Mouse (Mus musculus) urinary bladder, postnatal 14 days (tissue): ENCODE results near the gene Prdx5.

Experiments
- DNase-seq: peaks from one replicate; pipeline ENCODE4 v3.0.0; 2021; ENCODE audit warnings: low spot score

Gene Prdx5

GRCm38 (mm10) chr19:6909507-6910289 is at the start of gene Prdx5, which contains the start of gene Trmt112:
Gene Prdx5 (minus strand): TSS chr19:6910106.
Gene Trmt112 (plus strand): TSS chr19:6909698.
- peak; percentile 94 for DNase-seq

GRCm38 (mm10) chr19:6956461-6956860 is 46.6 kb upstream of the Prdx5 start:
- no peak for DNase-seq

- no peak for DNase-seq
These were observed 45.5 kb upstream of the Prdx5 start for GRCm38 (mm10) chr19:6955424-6955823.

- DNase-seq, result peak; percentile 72
These were observed 44.1 kb upstream of the Prdx5 start for GRCm38 (mm10) chr19:6954046-6954445.

- DNase-seq, result peak; percentile 78
These were observed 42.8 kb upstream of the Prdx5 start for GRCm38 (mm10) chr19:6952712-6953037.

DNA sequence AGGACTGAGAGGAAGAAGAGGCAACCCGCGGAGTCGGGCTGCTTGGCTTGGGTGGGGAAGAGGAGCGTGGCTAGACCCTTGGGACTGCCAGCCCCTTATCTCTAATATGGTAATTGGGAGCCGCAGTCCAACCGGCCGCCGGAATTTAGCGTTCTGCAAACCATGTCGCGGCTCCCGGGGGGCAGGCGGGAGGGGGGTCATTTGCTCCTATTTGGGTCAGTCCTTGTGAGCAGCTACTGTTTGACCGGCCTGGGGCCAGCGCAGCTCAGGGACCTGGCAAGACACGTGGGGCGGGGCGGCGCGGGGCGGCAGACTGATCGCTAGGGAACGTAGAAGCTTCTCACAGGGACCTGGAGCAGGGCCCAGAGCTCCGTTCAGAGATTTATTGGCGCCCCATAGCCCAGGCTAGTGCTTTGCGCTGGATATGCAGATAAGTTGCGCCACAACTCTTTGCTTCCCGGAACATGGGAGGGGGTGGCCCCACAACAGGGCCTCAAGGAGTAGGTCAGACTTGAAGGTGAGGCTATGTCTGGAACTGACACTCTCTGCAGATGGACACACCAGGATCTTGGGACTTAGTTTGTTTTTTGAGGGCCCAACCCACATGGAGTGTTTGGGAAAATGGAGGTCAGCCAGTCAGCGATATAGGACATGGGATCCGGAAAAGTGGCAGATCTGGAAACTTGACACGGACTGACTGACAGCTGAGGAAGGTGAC is 42.2 kb upstream of the Prdx5 start:
- peak; percentile 85 for DNase-seq

DNA sequence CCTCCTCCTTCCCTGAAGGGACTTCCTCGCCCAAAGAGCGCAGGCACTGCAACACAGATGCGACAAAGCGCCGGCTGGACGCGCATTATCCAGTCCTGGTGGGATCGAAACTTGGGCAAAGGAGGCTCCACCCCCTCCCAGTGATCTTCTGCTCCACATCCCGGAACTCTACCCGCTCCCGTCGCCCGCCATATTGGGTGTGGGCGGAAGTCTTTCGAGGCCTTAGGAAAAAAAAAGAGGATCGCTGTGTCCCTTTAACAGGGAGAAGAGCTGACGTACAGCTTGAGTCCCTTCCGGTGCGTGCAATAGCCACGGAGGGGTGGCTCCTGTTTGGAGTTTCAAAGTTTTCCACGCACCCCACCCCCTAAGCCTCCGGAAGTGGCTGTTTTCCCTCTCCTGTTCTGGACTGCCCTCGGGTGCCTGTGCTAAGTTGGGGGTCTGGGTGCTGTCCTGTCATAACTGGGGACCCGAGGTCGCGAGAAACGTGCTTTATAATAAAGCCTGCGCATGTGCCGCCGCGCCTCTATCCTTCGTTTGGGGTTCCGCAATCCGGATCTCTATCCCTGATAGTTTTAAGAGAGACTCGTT is 41.6 kb upstream of the Prdx5 start:
- peak; percentile 95 for DNase-seq

GRCm38 (mm10) chr19:6950613-6951153 is 40.8 kb upstream of the Prdx5 start:
- DNase-seq, result peak; percentile 53

DNA sequence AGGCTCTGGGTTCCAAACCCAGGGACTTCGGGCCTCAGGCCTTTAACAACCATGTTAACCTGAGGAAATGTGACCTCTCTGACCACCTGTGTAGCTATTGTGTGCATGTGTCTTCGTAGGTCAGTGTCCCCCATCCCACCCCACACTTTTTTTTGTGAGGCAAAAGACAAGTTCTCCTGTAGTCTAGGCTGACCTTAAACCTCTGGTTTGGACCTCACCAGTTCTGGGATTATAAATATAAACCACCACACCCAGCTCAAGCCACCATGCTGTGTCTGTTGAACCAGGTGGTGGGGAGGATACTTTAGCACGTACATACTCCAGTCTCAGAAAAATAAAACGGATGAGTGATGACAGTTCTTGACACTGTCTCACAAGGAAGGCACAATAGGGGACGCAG is 40.0 kb upstream of the Prdx5 start:
- no peak for DNase-seq

- DNase-seq, result no peak
These were observed 39.6 kb upstream of the Prdx5 start for GRCm38 (mm10) chr19:6949532-6949931.

- no peak for DNase-seq
These were observed 38.3 kb upstream of the Prdx5 start for GRCm38 (mm10) chr19:6948186-6948585.

- DNase-seq, result no peak
These were observed 37.8 kb upstream of the Prdx5 start for GRCm38 (mm10) chr19:6947742-6948141.

DNA sequence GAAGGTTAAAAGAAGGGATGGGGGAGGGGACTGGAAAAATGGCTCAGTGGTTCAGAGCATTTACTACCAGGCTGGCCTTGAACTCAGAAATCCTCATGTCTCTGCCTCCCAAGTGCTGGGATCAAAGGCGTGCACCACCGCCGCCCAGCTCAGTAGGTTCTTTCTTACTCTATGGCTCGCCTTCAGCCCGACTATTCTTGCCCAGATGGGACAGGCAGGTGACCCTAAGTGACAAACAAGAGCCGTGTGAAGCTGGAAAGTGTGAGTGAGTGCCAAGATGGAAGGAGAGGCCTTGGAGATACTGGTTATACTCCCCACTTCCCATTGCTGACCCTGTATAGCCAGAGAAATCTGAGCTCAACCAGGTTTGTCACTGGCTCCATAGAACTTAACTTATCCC is 33.8 kb upstream of the Prdx5 start:
- DNase-seq, result no peak

- DNase-seq, result no peak
These were observed 32.9 kb upstream of the Prdx5 start for GRCm38 (mm10) chr19:6942764-6943163.

- DNase-seq, result peak; percentile 96
These were observed 32.4 kb upstream of the Prdx5 start, which contains the start of gene Gpr137 for GRCm38 (mm10) chr19:6942249-6942691. Gene Gpr137 (minus strand): TSS chr19:6942480.

- peak; percentile 95 for DNase-seq
These were observed 31.7 kb upstream of the Prdx5 start, which contains the start of gene Bad for GRCm38 (mm10) chr19:6941372-6942248. Gene Bad (plus strand): TSS chr19:6941861.

DNA sequence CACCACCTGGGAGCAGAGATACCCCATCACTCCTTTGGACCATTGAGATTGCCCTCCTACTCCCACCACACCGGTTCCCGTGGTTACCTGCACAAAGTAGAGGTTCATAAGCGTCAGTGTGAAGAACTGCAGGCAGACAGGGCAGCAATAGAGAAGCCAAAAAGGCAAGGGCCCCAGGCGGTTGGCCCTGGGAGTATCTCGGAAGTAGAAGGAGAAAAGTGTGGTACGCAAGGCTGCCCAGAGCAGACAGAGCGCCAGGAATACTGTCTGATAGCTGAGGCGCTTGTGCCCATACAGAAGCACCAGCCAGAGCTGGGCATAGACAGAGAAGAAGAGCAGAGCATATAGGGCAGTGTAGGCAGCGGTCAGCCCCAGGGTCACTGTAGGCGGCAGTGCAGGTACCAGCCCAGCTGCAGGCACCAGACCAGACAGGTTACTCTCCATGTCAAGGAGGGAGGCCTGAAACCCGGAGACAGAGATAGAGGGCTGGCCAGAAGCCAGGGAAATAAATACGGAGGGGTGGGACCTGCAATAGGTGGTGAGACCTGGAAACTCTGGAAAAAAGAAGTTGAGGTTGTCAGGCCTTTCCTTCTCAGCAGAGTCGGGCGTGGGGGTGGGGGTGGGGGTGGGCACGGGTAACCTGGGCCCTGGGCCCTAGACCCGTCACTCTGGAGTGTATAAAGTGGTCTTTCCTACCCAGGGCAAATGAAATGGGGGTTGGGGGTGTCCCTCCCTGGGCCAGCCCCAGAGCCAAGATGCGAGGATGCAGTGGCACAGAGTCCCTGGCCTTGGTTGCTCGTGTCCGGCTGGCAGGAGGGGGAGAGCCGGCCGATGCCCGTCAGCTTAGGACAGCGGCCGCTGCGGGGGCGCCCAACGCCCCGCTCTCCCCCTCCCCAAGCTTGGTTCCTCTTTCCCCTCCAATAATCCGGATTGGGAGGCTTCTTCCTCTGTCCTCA is 30.8 kb upstream of the Prdx5 start:
- DNase-seq, result peak; percentile 55

DNA sequence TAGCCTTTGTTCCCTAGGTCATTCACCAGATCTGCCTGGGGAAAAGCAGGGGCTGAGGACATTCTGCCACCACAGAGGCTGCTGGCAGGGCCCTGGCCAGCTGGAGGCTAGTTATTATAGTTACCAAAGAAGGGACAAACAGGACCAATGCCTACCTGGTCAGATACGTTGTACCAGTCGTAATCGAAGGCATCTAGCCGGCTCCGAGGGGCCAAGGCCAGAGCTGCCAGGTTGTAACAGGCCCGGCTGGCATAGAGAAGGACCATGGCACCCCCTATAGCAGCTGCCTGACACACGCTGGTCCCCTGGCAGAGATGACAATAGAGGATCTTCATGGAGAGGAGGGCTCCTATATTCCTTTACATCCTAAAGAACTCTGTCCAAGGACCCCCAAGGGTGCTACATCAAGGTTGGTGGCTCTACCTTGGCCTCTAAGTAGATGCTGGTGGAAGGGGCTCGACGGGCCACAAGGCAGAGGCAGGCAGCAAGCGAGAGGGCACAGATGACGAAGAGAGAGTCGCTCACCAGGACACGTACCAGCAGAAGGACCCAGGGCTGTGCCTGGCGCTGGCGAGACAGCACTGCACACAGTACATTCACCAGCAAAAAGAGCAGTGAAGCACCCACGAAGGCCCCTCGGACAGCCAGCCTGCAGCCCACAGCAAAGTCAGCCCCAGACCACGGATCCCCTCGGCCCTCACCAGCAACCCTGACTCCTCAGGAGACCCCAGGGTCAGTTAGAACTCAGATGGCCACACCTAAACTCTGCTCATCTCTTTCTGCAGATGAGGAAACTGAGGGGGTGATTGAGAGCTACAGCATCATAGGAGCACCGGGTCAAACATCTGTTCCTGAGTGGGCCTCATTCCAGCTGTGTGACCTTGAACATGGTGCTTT is 29.4 kb upstream of the Prdx5 start:
- no peak for DNase-seq
